Mouse (Mus musculus) heart, postnatal 0 days (tissue): ENCODE results near the gene Gm10447. TPM values are rescaled to one million over a fixed set of nuclear protein-coding genes. Genes with fewer than 3 reads are reported as not detected.

Experiments used
- ATAC-seq: fragments of 200-750 bp; cut with Nextera tagmentation; 2 replicates; pipeline ENCODE4 v1.8.0; 2017; ENCODE audit warnings: low read depth, moderate number of reproducible peaks, moderate library complexity; ENCODE audit not compliant: insufficient read depth
- DNase-seq: peaks from one replicate; pipeline ENCODE4 v3.0.0-alpha.2; 2016; ENCODE audit warnings: low spot score
- H3K27ac ChIP-seq: fragments of 300-500 bp; sonication (generic); 2 replicates; pipeline ENCODE4 v1.5.1; 2014; ENCODE audit warnings: low read depth, mild to moderate bottlenecking
- H3K27me3 ChIP-seq: fragments of 300-500 bp; sonication (generic); 2 replicates; pipeline ENCODE4 v1.6.1; 2014; ENCODE audit warnings: low read length, mixed read lengths; ENCODE audit not compliant: control insufficient read depth, insufficient read depth
- H3K36me3 ChIP-seq: fragments of 300-500 bp; sonication (generic); replicated peaks from 2 replicates; pipeline ENCODE4 v1.6.1; 2014; ENCODE audit warnings: low read length, mixed read lengths; ENCODE audit not compliant: control insufficient read depth, insufficient read depth
- H3K4me1 ChIP-seq: fragments of 300-500 bp; sonication (generic); 2 replicates; pipeline ENCODE4 v1.6.1; 2014; ENCODE audit warnings: antibody characterized with exemption; ENCODE audit not compliant: control insufficient read depth, insufficient read depth
- H3K4me2 ChIP-seq: fragments of 300-500 bp; sonication (generic); 2 replicates; pipeline ENCODE4 v1.6.1; 2014; ENCODE audit warnings: low read depth, mild to moderate bottlenecking, low read length, moderate library complexity
- H3K4me3 ChIP-seq: fragments of 300-500 bp; sonication (generic); 2 replicates; pipeline ENCODE4 v1.5.1; 2014; ENCODE audit warnings: low read depth, low read length
- H3K9ac ChIP-seq: fragments of 300-500 bp; sonication (generic); replicated peaks from 2 replicates; pipeline ENCODE4 v1.6.1; 2014; ENCODE audit warnings: low read depth, low read length, mixed read lengths
- H3K9me3 ChIP-seq: fragments of 300-500 bp; sonication (generic); replicated peaks from 2 replicates; pipeline ENCODE4 v1.6.1; 2016; ENCODE audit warnings: low read length; ENCODE audit not compliant: control insufficient read depth
- CTCF ChIP-seq: IDR thresholded peaks from 2 replicates; pipeline ENCODE4 v1.5.1; 2016; ENCODE audit warnings: antibody characterized with exemption, control low read depth, low read depth
- EP300 ChIP-seq: IDR thresholded peaks from 2 replicates; pipeline ENCODE4 v1.6.1; 2016; ENCODE audit warnings: antibody characterized with exemption, low read depth
- WGBS: fragments of 180-500 bp; shearing (Covaris S2); extraction: QIAGEN DNeasy Blood & Tissue Kit; methylation state at CpG from one replicate; pipeline ENCODE4 v1.1.7; 2014; 5-methylcytosine and 5-hydroxymethylcytosine counted together
- polyA plus RNA-seq: library from polyadenylated mRNA; unstranded; fragments of >200 nt; fragmentation: Nextera tagmentation; extraction: Ambion mirVana; gene quantifications from 2 replicates; pipeline ENCODE4 v1.2.1, GENCODE M21; 2015
- total RNA-seq: library from RNA; depleted of rRNA; stranded (reverse); fragments of >200 nt; gene quantifications from 2 replicates; pipeline ENCODE4 v1.2.3, GENCODE M21; 2014; ENCODE audit warnings: low replicate concordance

The Gm10447 gene
- total and polyA plus RNA-seq, 2 experiments from 2014 or later, result 0.04 TPM; not detected in 1

GRCm38 (mm10) chr11:53489421-53489820 lies 32.5 kb upstream of the Gm10447 start:
- 86% methylated on average over 9 of the region's 9 CpGs for WGBS
- no peak for TF ChIP-seq CTCF
- no peaks in the 10 kb centered on the region for H3K9me3 ChIP-seq
- no peaks in the 10 kb centered on the region; the same call in 1 of the 2 replicates for H3K4me1 ChIP-seq
- peaks cover 9% of the 10 kb centered on the region; the same call in 1 of the 2 replicates for H3K27me3 ChIP-seq
- no peak overlapping the region for H3K9ac ChIP-seq
- no peak overlapping the region for H3K4me2 ChIP-seq
- ATAC-seq (no peak), DNase-seq (no peak)
- no peak overlapping the region for H3K4me3 ChIP-seq
- H3K36me3 ChIP-seq, result no peaks in the 10 kb centered on the region
- no peak overlapping the region for H3K27ac ChIP-seq

- peaks cover 9% of the 10 kb centered on the region; the same call in 1 of the 2 replicates for H3K27me3 ChIP-seq
- H3K4me2 ChIP-seq, result no peak overlapping the region
- H3K4me3 ChIP-seq, result no peak overlapping the region
- no peaks in the 10 kb centered on the region for H3K9me3 ChIP-seq
- WGBS, result 95% methylated on average over 5 of the region's 5 CpGs
- no peak overlapping the region for H3K27ac ChIP-seq
- TF ChIP-seq EP300 (no peak), CTCF (no peak)
- DNase-seq (no peak), ATAC-seq (no peak)
- no peaks in the 10 kb centered on the region for H3K36me3 ChIP-seq
- H3K4me1 ChIP-seq, result no peaks in the 10 kb centered on the region; the same call in 1 of the 2 replicates
- no peak overlapping the region for H3K9ac ChIP-seq
Measured at GRCm38 (mm10) chr11:53489007-53489406, 32.1 kb upstream of the Gm10447 start.

- 16% methylated on average over 27 of the region's 27 CpGs for WGBS
- Histone ChIP-seq H3K36me3 (no peaks in the 10 kb centered on the region), H3K4me1 (no peaks in the 10 kb centered on the region; the same call in 1 of the 2 replicates), H3K9ac (no peak overlapping the region), H3K9me3 (no peaks in the 10 kb centered on the region), H3K4me3 (peak overlapping the region; percentile 13; the same call in 1 of the 2 replicates), H3K27me3 (peaks cover 9% of the 10 kb centered on the region; the same call in 1 of the 2 replicates), H3K27ac (no peak overlapping the region), H3K4me2 (peak overlapping the region; percentile 42)
- DNase-seq, result no peak
- peak; percentile 36; the same call in 1 of the 2 replicates for ATAC-seq
- TF ChIP-seq CTCF (no peak), EP300 (no peak)
Measured at GRCm38 (mm10) chr11:53486822-53487594, 30.1 kb upstream of the Gm10447 start.

GRCm38 (mm10) chr11:53486351-53486750 lies 29.4 kb upstream of the Gm10447 start:
- WGBS, result 89% methylated on average over 3 of the region's 3 CpGs
- no peak overlapping the region for H3K4me3 ChIP-seq
- H3K36me3 ChIP-seq, result no peaks in the 10 kb centered on the region
- ATAC-seq (no peak), DNase-seq (no peak)
- H3K27ac ChIP-seq, result no peak overlapping the region
- H3K4me2 ChIP-seq, result no peak overlapping the region
- peaks cover 9% of the 10 kb centered on the region; the same call in 1 of the 2 replicates for H3K27me3 ChIP-seq
- no peaks in the 10 kb centered on the region for H3K9me3 ChIP-seq
- no peaks in the 10 kb centered on the region; the same call in 1 of the 2 replicates for H3K4me1 ChIP-seq
- no peak overlapping the region for H3K9ac ChIP-seq
- TF ChIP-seq CTCF (no peak), EP300 (no peak)

- DNase-seq, result no peak
- Histone ChIP-seq H3K9me3 (no peaks in the 10 kb centered on the region), H3K36me3 (no peaks in the 10 kb centered on the region), H3K27ac (no peak overlapping the region), H3K4me3 (no peak overlapping the region), H3K9ac (no peak overlapping the region), H3K27me3 (peaks cover 9% of the 10 kb centered on the region; the same call in 1 of the 2 replicates), H3K4me1 (no peaks in the 10 kb centered on the region; the same call in 1 of the 2 replicates), H3K4me2 (no peak overlapping the region)
- TF ChIP-seq EP300, result no peak
- TF ChIP-seq CTCF, result peak; percentile 31
- ATAC-seq, result no peak
- 50% methylated on average over 3 of the region's 3 CpGs for WGBS
Measured at GRCm38 (mm10) chr11:53485719-53486118, 28.8 kb upstream of the Gm10447 start.
